Mouse (Mus musculus) Patski (cell line): Measurements from ENCODE around the gene Itgb3bp. TPM values are rescaled to one million over a fixed set of nuclear protein-coding genes. Genes with fewer than 3 reads are reported as not detected.

Experiments used
- ATAC-seq: fragments of 100-300 bp; one replicate; pipeline ENCODE4 v1.8.0; 2021
- CTCF ChIA-PET: fragments of 350-600 bp; sonication (Branson Sonifier 250); formaldehyde crosslinking; loops from one replicate; lab custom pipeline; 2022; ENCODE audit warnings: inconsistent platforms; lab: Charles Lee
- POLR2A ChIA-PET: fragments of 350-600 bp; sonication (Branson Sonifier 250); formaldehyde crosslinking; loops from one replicate; lab custom pipeline; 2022; ENCODE audit warnings: antibody characterized with exemption, inconsistent platforms; lab: Charles Lee
- DNase-seq: peaks from one replicate; pipeline ENCODE4 v3.0.0-alpha.2; 2011; ENCODE audit warnings: low read depth, low spot score
- H3K27me3 ChIP-seq: fragments of 371-371 bp; one replicate; pipeline ENCODE4 v1.5.1; 2021
- CTCF ChIP-seq: fragments of 100-300 bp; IDR thresholded peaks from one replicate; pipeline ENCODE4 v1.5.1; 2021
- in situ Hi-C: fragments of 300-500 bp; cut with MboI; formaldehyde crosslinking; loops from 3 replicates; pipeline ENCODE4 v1.11.1; 2018; ENCODE audit warnings: low pct_unique_long_range_greater_than_20kb, mixed read lengths
- polyA plus RNA-seq: library from polyadenylated mRNA; unstranded; gene quantifications from one replicate; pipeline ENCODE4 v1.2.3, GENCODE M21; 2021

Gene Itgb3bp
- 4.3 TPM for polyA plus RNA-seq

- CTCF ChIA-PET: interaction anchor here (1.3 kb wide), 1 partner anchor 17 kb away, joined by 3 read pairs; no protein-coding TSS in a partner anchor
- POLR2A ChIA-PET: no interaction called here
- TF ChIP-seq CTCF: no peak
- DNase-seq (no peak), ATAC-seq (peak; percentile 92)
- H3K27me3 ChIP-seq: no peaks in the 10 kb centered on the region
- in situ Hi-C loops: no loop called here
Observed at GRCm38 (mm10) chr4:99929613-99930517, at the start of gene Itgb3bp. TSS of gene Itgb3bp (minus strand) at chr4:99929813.

GRCm38 (mm10) chr4:99979326-99979725 is 49.7 kb upstream of the Itgb3bp start:
- TF ChIP-seq CTCF: no peak
- DNase-seq: no peak
- in situ Hi-C loops: no loop called here
- ChIA-PET CTCF (no interaction called here), POLR2A (no interaction called here)
- ATAC-seq: no peak
- H3K27me3 ChIP-seq: no peaks in the 10 kb centered on the region

GRCm38 (mm10) chr4:99974375-99974774 is 44.8 kb upstream of the Itgb3bp start:
- H3K27me3 ChIP-seq: no peaks in the 10 kb centered on the region
- ChIA-PET CTCF (interaction anchor here (1.5 kb wide), 1 partner anchor 10 kb away, joined by 4 read pairs; no protein-coding TSS in a partner anchor), POLR2A (no interaction called here)
- TF ChIP-seq CTCF: no peak
- in situ Hi-C loops: no loop called here
- DNase-seq: no peak
- ATAC-seq: no peak

GRCm38 (mm10) chr4:99973931-99974330 is 44.3 kb upstream of the Itgb3bp start:
- CTCF ChIA-PET: interaction anchor here (1.5 kb wide), 1 partner anchor 11 kb away, joined by 4 read pairs; no protein-coding TSS in a partner anchor
- no peak for TF ChIP-seq CTCF
- in situ Hi-C loops: no loop called here
- no peaks in the 10 kb centered on the region for H3K27me3 ChIP-seq
- ATAC-seq (no peak), DNase-seq (no peak)
- POLR2A ChIA-PET: interaction anchor here (0.6 kb wide), 1 partner anchor 21 kb away, joined by 4 read pairs; no protein-coding TSS in a partner anchor

GRCm38 (mm10) chr4:99972886-99973285 is 43.3 kb upstream of the Itgb3bp start:
- CTCF ChIA-PET: no interaction called here
- POLR2A ChIA-PET: no interaction called here
- TF ChIP-seq CTCF: no peak
- ATAC-seq: no peak
- H3K27me3 ChIP-seq: no peaks in the 10 kb centered on the region
- in situ Hi-C loops: no loop called here
- DNase-seq: no peak

GRCm38 (mm10) chr4:99970097-99970496 is 40.5 kb upstream of the Itgb3bp start:
- ChIA-PET CTCF (no interaction called here), POLR2A (no interaction called here)
- in situ Hi-C loops: no loop called here
- DNase-seq (no peak), ATAC-seq (no peak)
- H3K27me3 ChIP-seq: no peaks in the 10 kb centered on the region
- no peak for TF ChIP-seq CTCF

- in situ Hi-C loops: no loop called here
- no peak for TF ChIP-seq CTCF
- no peaks in the 10 kb centered on the region for H3K27me3 ChIP-seq
- ChIA-PET POLR2A (no interaction called here), CTCF (no interaction called here)
- DNase-seq (no peak), ATAC-seq (no peak)
Observed at GRCm38 (mm10) chr4:99969328-99969727, 39.7 kb upstream of the Itgb3bp start.

GRCm38 (mm10) chr4:99966555-99966954 is 36.9 kb upstream of the Itgb3bp start:
- in situ Hi-C loops: no loop called here
- no peak for TF ChIP-seq CTCF
- ATAC-seq (no peak), DNase-seq (no peak)
- H3K27me3 ChIP-seq: no peaks in the 10 kb centered on the region
- ChIA-PET CTCF (no interaction called here), POLR2A (no interaction called here)

GRCm38 (mm10) chr4:99959308-99959707 is 29.7 kb upstream of the Itgb3bp start:
- no peak for ATAC-seq
- POLR2A ChIA-PET: no interaction called here
- CTCF ChIA-PET: no interaction called here
- no peak for DNase-seq
- no peaks in the 10 kb centered on the region for H3K27me3 ChIP-seq
- in situ Hi-C loops: no loop called here
- no peak for TF ChIP-seq CTCF

- ChIA-PET POLR2A (interaction anchor here (1.0 kb wide), 1 partner anchor 10 kb away, joined by 3 read pairs; no protein-coding TSS in a partner anchor), CTCF (interaction anchor here (1.7 kb wide), 1 partner anchor 50 kb away, joined by 4 read pairs; no protein-coding TSS in a partner anchor)
- no peaks in the 10 kb centered on the region for H3K27me3 ChIP-seq
- no peak for TF ChIP-seq CTCF
- DNase-seq (no peak), ATAC-seq (no peak)
- in situ Hi-C loops: no loop called here
Observed at GRCm38 (mm10) chr4:99958084-99958815, 28.6 kb upstream of the Itgb3bp start.
